Mouse (Mus musculus) intestine, embryonic 16.5 days (tissue): Measurements from ENCODE around the gene Camkk2. TPM values are rescaled to one million over a fixed set of nuclear protein-coding genes. Genes with fewer than 3 reads are reported as not detected.

Experiments used
- ATAC-seq: fragments of 200-750 bp; cut with Nextera tagmentation; 2 replicates; pipeline ENCODE4 v1.8.0; 2017; ENCODE audit warnings: moderate TSS enrichment, moderate library complexity
- H3K27ac ChIP-seq: fragments of 300-500 bp; sonication (generic); 2 replicates; pipeline ENCODE4 v1.5.1; 2014; ENCODE audit warnings: mild to moderate bottlenecking, low read length
- H3K27me3 ChIP-seq: fragments of 300-500 bp; sonication (generic); replicated peaks from 2 replicates; pipeline ENCODE4 v1.6.1; 2014; ENCODE audit warnings: low read length, control low read depth, mixed read lengths; ENCODE audit not compliant: control insufficient read depth, insufficient read depth
- H3K36me3 ChIP-seq: fragments of 300-500 bp; sonication (generic); 2 replicates; pipeline ENCODE4 v1.6.1; 2014; ENCODE audit warnings: low read length, control low read depth; ENCODE audit not compliant: control insufficient read depth, insufficient read depth
- H3K4me1 ChIP-seq: fragments of 300-500 bp; sonication (generic); 2 replicates; pipeline ENCODE4 v1.6.1; 2014; ENCODE audit warnings: low read length, control low read depth, mixed read lengths; ENCODE audit not compliant: control insufficient read depth, insufficient read depth
- H3K4me2 ChIP-seq: fragments of 300-500 bp; sonication (generic); 2 replicates; pipeline ENCODE4 v1.6.1; 2014; ENCODE audit warnings: low read depth, low read length, control low read depth
- H3K4me3 ChIP-seq: fragments of 300-500 bp; sonication (generic); 2 replicates; pipeline ENCODE4 v1.5.1; 2014; ENCODE audit warnings: mild to moderate bottlenecking, low read length
- H3K9ac ChIP-seq: fragments of 300-500 bp; sonication (generic); 2 replicates; pipeline ENCODE4 v1.6.1; 2014; ENCODE audit warnings: low read depth, low read length
- H3K9me3 ChIP-seq: fragments of 300-500 bp; sonication (generic); 2 replicates; pipeline ENCODE4 v1.6.1; 2016; ENCODE audit warnings: low read length, control low read depth; ENCODE audit not compliant: control insufficient read depth
- WGBS: fragments of 180-500 bp; shearing (Covaris S2); extraction: QIAGEN DNeasy Blood & Tissue Kit; methylation state at CpG from one replicate; pipeline ENCODE4 v1.1.7; 2014; 5-methylcytosine and 5-hydroxymethylcytosine counted together
- polyA plus RNA-seq: library from polyadenylated mRNA; unstranded; fragments of >200 nt; fragmentation: Nextera tagmentation; extraction: Ambion mirVana; gene quantifications from 2 replicates; pipeline ENCODE4 v1.2.1, GENCODE M21; 2015

Camkk2 gene
- polyA plus RNA-seq, 1 experiment from 2014 or later, result 17.1 TPM

GRCm38 (mm10) chr5:122805503-122805902 is 26.3 kb upstream of the Camkk2 start:
- 70% methylated on average over 3 of the region's 3 CpGs for WGBS
- no peaks in the 10 kb centered on the region for H3K27me3 ChIP-seq
- no peak overlapping the region for H3K4me3 ChIP-seq
- no peak for ATAC-seq
- no peaks in the 10 kb centered on the region for H3K9me3 ChIP-seq
- H3K4me2 ChIP-seq, result no peak overlapping the region
- peaks cover 15% of the 10 kb centered on the region for H3K36me3 ChIP-seq
- H3K9ac ChIP-seq, result no peak overlapping the region
- H3K27ac ChIP-seq, result no peak overlapping the region
- peaks cover 10% of the 10 kb centered on the region for H3K4me1 ChIP-seq

- Histone ChIP-seq H3K27ac (peak overlapping the region; percentile 83), H3K4me3 (no peak overlapping the region), H3K4me2 (no peak overlapping the region), H3K27me3 (no peaks in the 10 kb centered on the region), H3K36me3 (peaks cover 31% of the 10 kb centered on the region), H3K9ac (no peak overlapping the region), H3K4me1 (peaks cover 31% of the 10 kb centered on the region), H3K9me3 (no peaks in the 10 kb centered on the region)
- 59% methylated on average over 9 of the region's 9 CpGs for WGBS
- peak; percentile 54 for ATAC-seq
These were observed 23.5 kb upstream of the Camkk2 start for GRCm38 (mm10) chr5:122802706-122803105.

DNA sequence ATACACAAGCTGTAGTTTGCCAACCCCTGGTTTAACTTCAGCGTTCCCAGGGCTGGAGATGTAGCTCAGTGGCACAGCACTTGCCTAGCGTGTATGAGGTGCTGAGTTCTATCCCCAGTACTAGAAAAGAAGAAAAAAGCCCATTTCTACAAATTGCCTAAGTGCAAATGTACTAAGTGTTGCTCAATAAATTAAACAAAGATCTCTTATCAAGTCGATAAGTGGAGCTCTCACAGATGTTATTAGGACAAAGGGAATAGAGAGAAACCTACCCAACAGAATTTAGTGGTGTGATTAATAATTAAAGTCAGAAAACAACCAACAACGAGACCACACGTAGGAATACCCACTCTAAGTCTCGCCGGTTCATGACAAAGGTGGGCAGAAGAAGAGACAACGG is 22.5 kb upstream of the Camkk2 start:
- Histone ChIP-seq H3K36me3 (peaks cover 37% of the 10 kb centered on the region), H3K27ac (peak overlapping the region; percentile 83), H3K4me3 (no peak overlapping the region), H3K9ac (no peak overlapping the region), H3K4me2 (no peak overlapping the region), H3K4me1 (peaks cover 31% of the 10 kb centered on the region), H3K9me3 (no peaks in the 10 kb centered on the region), H3K27me3 (no peaks in the 10 kb centered on the region)
- ATAC-seq, result no peak
- 92% methylated on average over 8 of the region's 8 CpGs for WGBS

DNA sequence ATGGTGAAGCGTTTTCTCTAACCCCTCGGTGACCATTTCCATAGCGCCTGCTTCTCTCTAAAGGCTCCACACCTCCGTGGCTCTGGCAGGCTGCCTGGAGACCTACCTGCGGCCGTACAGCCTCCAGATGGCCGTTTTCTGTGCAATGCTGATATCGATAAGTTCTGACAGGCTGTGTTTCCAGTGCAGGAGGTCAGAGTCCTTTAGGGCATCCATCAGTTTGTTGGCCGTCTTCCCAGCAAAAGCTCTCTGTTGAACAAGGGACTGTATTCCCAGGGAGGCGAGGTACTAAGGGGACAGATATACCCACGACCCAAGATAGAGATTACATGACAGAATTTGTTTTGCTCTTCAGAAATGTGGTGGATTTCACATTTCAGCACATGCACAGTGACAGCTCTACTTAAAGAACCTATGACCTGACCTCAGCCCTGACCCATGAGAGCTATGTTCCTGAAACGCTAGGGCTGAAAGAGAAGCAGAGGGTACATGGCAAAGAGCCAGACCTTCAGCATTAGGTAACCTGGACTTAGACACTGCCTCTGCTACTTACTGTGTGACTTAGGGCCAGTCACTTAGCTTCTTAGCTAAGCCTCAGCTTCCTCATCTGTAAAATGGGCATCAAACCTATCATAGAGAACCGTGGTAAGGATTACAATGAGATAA is 21.3 kb upstream of the Camkk2 start:
- Histone ChIP-seq H3K4me2 (no peak overlapping the region), H3K9me3 (no peaks in the 10 kb centered on the region), H3K4me3 (no peak overlapping the region), H3K36me3 (peaks cover 37% of the 10 kb centered on the region), H3K9ac (no peak overlapping the region), H3K27ac (peak overlapping the region; percentile 83), H3K4me1 (peaks cover 31% of the 10 kb centered on the region), H3K27me3 (no peaks in the 10 kb centered on the region)
- 71% methylated on average over 13 of the region's 13 CpGs for WGBS
- ATAC-seq, result peak; percentile 17

- Histone ChIP-seq H3K4me3 (no peak overlapping the region), H3K27me3 (no peaks in the 10 kb centered on the region), H3K4me1 (peaks cover 31% of the 10 kb centered on the region), H3K9me3 (no peaks in the 10 kb centered on the region), H3K9ac (no peak overlapping the region), H3K4me2 (no peak overlapping the region), H3K27ac (peak overlapping the region; percentile 83), H3K36me3 (peaks cover 41% of the 10 kb centered on the region)
- WGBS, result 73% methylated on average over 17 of the region's 17 CpGs
- ATAC-seq, result 0 out of 2 replicates have a peak, but pooled peaks have one; percentile 1
These were observed 20.5 kb upstream of the Camkk2 start for GRCm38 (mm10) chr5:122799379-122800344.

- 43% methylated on average over 17 of the region's 17 CpGs for WGBS
- Histone ChIP-seq H3K4me3 (no peak overlapping the region), H3K36me3 (peaks cover 39% of the 10 kb centered on the region), H3K9ac (no peak overlapping the region), H3K27me3 (no peaks in the 10 kb centered on the region), H3K27ac (peak overlapping the region; percentile 83), H3K4me1 (peaks cover 31% of the 10 kb centered on the region), H3K9me3 (no peaks in the 10 kb centered on the region), H3K4me2 (no peak overlapping the region)
- peak; percentile 78 for ATAC-seq
These were observed 19.6 kb upstream of the Camkk2 start for GRCm38 (mm10) chr5:122798557-122799378.

GRCm38 (mm10) chr5:122797866-122798265 is 18.7 kb upstream of the Camkk2 start:
- Histone ChIP-seq H3K4me2 (no peak overlapping the region), H3K4me3 (no peak overlapping the region), H3K27me3 (no peaks in the 10 kb centered on the region), H3K36me3 (peaks cover 34% of the 10 kb centered on the region), H3K9ac (no peak overlapping the region), H3K4me1 (peaks cover 31% of the 10 kb centered on the region), H3K9me3 (no peaks in the 10 kb centered on the region), H3K27ac (peak overlapping the region; percentile 55; the same call in 1 of the 2 replicates)
- WGBS, result 61% methylated on average over 3 of the region's 3 CpGs
- ATAC-seq, result peak; percentile 41

GRCm38 (mm10) chr5:122788696-122789095 is 9.5 kb upstream of the Camkk2 start:
- Histone ChIP-seq H3K4me1 (peaks cover 3% of the 10 kb centered on the region; the same call in 1 of the 2 replicates), H3K4me2 (no peak overlapping the region), H3K9ac (no peak overlapping the region), H3K36me3 (peaks cover 6% of the 10 kb centered on the region; the same call in 1 of the 2 replicates), H3K27ac (no peak overlapping the region), H3K9me3 (no peaks in the 10 kb centered on the region), H3K4me3 (no peak overlapping the region), H3K27me3 (no peaks in the 10 kb centered on the region)
- 73% methylated on average over 2 of the region's 2 CpGs for WGBS
- no peak for ATAC-seq
